Mouse (Mus musculus) testis, adult 2 months (tissue): Measurements from ENCODE around the gene Ly6g5c.

Experiments
- CTCF ChIP-seq: fragments of 200-500 bp; IDR thresholded peaks from 2 replicates; pipeline ENCODE4 v1.5.1; 2012; ENCODE audit warnings: low read depth, mild to moderate bottlenecking, inconsistent platforms, low read length, moderate library complexity; ENCODE audit not compliant: control insufficient read depth, insufficient read depth, insufficient replicate concordance
- POLR2A ChIP-seq: fragments of 200-500 bp; IDR thresholded peaks from 2 replicates; pipeline ENCODE4 v1.6.1; 2012; ENCODE audit warnings: low read depth, mild to moderate bottlenecking, inconsistent platforms, low read length, moderate library complexity; ENCODE audit not compliant: control insufficient read depth

DNA sequence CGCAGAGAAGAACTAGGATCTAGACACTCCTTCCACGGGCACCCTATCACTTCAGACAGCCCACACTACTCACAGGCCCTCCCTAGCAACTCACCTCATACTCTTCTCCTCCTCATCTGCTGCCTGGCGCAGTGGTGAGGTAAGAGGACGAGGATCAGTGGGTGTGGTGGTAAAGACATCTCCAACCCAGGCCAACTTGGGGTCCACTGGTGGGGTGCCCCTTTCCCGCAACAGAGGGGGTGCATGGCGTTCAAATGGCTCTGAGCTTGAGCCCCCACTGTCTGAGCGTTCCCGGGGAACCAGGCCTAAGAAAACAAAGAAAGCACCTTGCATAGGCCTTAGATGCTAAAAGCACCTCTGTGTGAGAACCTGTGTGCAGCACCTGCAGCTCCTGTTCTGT lies 49.2 kb downstream of the Ly6g5c start:
- no peak for TF ChIP-seq CTCF
- no peak for TF ChIP-seq POLR2A
